Mouse (Mus musculus) telencephalon, adult 2 months (tissue): ENCODE results near the gene Npepps.

Source experiments
- DNase-seq: peaks from one replicate; pipeline ENCODE4 v3.0.0-alpha.2; 2011; ENCODE audit warnings: low read depth, low spot score

Gene Npepps

GRCm38 (mm10) chr11:97186947-97187763 lies 93.3 kb downstream of the Npepps start:
- peak; percentile 93 for DNase-seq

GRCm38 (mm10) chr11:97185704-97186614 lies 94.5 kb downstream of the Npepps start:
- DNase-seq = no peak

DNA sequence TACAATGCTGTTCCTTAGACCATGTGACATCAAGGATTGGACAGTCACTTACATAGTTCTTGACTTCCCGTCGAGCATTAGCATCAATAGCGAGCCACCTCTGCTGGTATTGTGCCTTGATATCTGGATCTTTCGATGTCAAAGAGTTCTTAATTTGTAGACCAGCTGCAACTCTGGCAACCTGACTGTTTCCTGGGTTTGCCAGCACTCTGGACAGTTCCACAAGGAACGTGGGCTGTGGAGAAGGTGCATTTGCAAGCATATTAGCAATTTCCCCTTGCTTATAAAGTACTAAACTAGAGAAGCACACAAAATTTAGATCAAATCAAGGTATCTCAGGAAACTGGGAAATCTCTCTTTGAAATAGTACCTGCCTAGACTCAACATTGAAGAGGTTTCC lies 95.6 kb downstream of the Npepps start:
- DNase-seq = no peak

DNA sequence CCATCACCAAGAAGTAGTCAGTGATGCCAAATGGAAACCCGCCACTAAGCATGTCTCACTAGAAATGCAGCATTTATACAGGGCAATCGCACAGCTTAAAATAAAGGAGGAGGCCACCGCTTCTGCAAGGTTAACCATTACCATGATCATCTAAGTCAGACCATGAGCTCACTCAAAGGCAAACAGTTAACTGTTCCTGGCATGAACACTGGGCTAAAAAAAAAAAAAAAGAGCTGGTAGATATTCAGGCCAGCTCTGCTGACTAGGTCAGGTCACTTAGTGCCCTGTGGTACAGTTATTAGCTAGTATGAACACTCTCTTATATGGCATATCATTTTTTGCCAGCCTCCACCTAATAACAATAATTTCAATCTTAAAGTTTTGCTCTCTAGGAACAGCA lies 98.0 kb downstream of the Npepps start:
- no peak for DNase-seq

- DNase-seq = no peak
Measured at GRCm38 (mm10) chr11:97181061-97181460, 99.4 kb downstream of the Npepps start.

DNA sequence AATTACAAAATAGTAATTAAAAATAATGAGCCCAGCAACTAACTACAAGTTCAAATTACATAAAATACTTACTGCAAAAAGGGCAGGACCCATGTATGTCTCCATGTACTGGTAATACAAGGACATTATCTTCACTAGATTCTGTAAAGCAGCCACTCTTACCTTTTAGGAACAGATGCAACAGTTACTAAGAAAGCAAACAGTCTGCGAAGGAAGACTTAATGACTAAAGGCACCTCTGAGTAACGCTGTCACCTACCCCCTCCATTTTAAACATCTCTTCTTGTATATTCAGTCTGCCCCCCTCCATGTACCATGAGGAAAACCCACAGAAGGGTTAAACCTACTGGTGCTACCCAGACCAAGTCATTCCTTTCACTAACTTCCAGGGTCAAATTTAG lies 102.2 kb downstream of the Npepps start:
- DNase-seq = no peak

GRCm38 (mm10) chr11:97176851-97177250 lies 103.6 kb downstream of the Npepps start:
- no peak for DNase-seq

- peak; percentile 65 for DNase-seq
Measured at GRCm38 (mm10) chr11:97175499-97175898, 104.9 kb downstream of the Npepps start.

- DNase-seq = no peak
Measured at GRCm38 (mm10) chr11:97160341-97160740, 120.1 kb downstream of the Npepps start.

GRCm38 (mm10) chr11:97156999-97157398 lies 123.4 kb downstream of the Npepps start:
- no peak for DNase-seq
